Mouse (Mus musculus): ENCODE measurements around the gene Themis.

DNA sequence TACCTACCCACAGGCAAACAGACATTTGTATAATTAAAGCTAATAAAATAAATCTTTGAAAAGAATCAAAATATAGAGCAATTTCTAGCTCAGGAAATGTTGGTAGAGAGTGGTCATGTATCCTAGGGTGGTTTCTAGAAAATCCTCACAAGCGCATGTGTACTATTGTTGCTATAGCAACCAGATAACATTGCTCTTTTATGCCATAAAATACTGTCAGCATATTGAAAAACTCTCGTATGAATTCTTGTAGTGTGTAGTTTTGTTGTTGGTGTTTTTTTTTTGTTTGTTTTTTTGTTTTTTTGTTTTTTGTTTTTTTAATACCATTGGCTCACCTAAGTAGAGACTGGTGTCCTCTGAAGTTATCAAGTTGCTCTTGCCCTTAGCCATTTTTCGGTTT is 5.8 kb downstream of the Themis start:
- TF ChIP-seq POLR2A (IDR thresholded peaks at IDR 0.05; ENCODE audit: extremely low read depth, insufficient read depth, low read length) (no peak), CTCF (IDR thresholded peaks at IDR 0.05; ENCODE audit: extremely low read depth, insufficient read depth, low read length) (no peak)
